Mouse (Mus musculus) CD4-positive helper T cell, adult 2 months (primary cell): ENCODE data around the gene Tmem131.
"Not testable (repeated sequence)": the region's sequence is repeated elsewhere in the genome, so short reads cannot be mapped to it uniquely, and the experiment has no call there.

ENCODE experiments used
- DNase-seq: peaks from one replicate; pipeline ENCODE4 v3.0.0-alpha.2; 2012; ENCODE audit warnings: low read depth, missing footprints, low spot score

The Tmem131 gene

GRCm38 (mm10) chr1:36919728-36920127, 23.7 kb downstream of the Tmem131 start:
- DNase-seq: peak; percentile 66

- no peak for DNase-seq
Observed at GRCm38 (mm10) chr1:36917423-36917822, 26.0 kb downstream of the Tmem131 start.

DNA sequence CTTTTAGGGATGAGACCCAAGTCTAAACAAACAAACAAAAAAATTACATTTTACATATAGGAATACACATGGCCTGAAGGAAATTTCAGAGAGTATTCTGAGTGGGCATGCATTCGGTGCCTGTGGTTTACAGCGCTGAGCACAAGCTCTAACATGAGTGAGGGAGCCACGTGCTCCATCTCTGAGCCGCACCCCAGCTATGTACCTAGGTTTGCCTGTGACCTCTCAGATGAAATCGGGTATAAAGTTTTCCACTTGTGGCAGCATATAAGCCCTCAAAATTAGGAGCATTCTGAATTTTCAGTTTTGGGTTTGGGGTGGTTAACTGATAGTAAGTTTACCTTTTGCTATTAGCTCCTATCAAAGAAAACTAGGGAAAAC, 28.3 kb downstream of the Tmem131 start:
- DNase-seq: peak; percentile 41

DNA sequence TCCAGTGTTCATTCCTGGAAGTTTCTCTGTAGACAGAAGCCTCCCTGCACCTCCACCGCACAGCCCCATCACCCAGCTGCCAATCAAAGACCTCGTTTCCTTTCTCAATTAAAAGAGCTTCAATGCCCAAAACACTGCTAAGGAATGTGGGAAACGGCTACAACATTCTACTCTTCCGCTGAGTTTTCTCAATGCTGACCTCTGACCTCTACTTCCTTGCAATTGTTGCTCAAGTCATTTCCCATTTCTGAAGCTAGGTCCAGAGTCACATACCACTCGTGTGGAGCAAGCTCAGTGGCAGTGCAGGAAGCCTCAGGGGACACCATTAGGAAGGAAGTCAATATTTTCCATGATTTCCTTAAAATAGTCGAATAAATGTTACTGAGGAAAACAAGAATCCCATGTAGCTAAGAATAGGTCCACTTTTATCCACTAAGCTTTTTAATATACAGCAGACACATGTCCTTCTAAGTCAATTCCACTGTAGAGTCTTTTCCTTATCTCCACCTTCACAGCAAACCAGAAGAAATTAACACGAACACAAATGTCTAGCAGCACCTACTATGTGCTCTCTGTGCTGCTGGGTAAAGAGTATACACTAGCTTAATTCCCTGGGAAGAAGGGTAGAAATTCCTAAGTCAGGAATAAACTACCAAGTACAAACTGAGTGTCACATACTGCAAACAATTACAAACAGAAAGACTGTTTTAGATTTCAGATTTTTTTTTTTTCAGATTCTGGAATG, 28.8 kb downstream of the Tmem131 start:
- no peak for DNase-seq

- DNase-seq: no peak
Observed at GRCm38 (mm10) chr1:36913806-36914205, 29.7 kb downstream of the Tmem131 start.

GRCm38 (mm10) chr1:36912239-36912638, 31.2 kb downstream of the Tmem131 start:
- no peak for DNase-seq

GRCm38 (mm10) chr1:36911603-36912002, 31.9 kb downstream of the Tmem131 start:
- peak; percentile 54 for DNase-seq

GRCm38 (mm10) chr1:36910397-36910796, 33.1 kb downstream of the Tmem131 start:
- peak; percentile 77 for DNase-seq

GRCm38 (mm10) chr1:36909965-36910364, 33.5 kb downstream of the Tmem131 start:
- not testable (repeated sequence) for DNase-seq

DNA sequence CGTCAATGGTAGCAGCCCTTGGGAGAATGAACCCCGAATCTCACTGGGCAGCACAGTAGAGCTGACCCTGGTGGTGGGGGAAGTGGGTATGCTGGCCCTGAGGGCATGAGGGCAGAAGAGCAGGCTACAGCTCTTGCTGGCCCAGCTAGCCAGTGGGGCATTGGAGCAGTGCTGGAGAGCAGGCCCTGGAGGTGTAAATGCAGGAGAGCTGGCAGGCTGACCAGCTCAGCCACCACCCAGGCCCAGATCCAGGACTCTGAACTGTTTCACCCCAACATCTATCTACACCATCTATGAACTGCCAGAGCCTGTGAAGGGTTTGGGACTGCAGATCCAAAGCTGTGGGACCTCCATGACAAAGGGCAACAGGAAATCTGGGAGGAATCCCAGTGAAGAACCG, 38.2 kb downstream of the Tmem131 start:
- DNase-seq: no peak

GRCm38 (mm10) chr1:36904489-36904888, 39.0 kb downstream of the Tmem131 start:
- DNase-seq: no peak

DNA sequence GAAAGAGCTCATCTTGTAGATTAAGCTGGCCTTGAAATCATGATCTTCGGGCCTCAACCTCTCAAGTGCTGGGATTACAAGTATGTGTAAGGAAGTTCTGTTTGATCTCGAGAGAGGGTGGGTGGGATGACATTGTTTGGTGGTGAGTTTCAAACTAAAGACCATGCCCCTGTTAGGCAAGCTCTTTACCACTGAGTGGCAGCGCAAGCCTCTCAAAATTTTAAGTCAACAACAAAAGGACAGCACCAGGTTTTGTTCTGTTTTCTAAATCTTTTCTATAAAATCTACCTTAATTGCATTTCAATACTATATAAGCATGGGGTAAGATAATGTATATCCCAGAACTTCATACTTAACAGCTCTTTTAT, 39.4 kb downstream of the Tmem131 start:
- DNase-seq: peak; percentile 35

DNA sequence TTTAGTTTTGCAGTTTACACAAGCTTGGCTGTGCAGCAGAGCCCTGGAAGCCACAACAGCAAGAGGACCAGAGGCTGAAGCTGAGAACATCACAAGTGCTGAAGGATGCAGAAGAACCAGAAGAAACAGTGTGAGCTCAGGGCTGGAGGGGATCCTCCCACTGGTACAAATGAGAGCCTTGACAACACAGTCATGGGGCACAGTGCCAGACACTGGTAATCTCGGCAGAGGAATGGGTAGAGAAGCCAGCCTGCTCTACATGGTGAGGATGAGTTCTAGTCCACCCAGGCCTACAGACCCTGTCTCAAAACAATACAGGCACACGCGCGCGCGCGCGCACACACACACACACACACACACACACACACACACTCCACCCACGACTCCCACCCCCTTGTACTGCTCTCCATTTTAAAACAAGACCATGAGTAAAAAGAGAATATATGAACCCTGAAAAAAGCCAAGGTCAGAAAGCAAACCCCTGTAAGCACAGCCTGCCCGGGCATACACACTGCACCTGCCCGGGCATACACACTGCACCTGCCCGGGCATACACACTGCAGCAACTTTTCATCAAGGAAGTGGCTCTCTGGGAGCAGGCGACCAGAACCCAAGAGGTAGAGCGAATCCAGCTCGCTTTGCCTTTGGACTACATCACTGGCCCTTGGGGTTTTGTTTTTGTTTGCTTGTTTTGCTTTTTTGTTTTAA, 39.9 kb downstream of the Tmem131 start:
- no peak for DNase-seq

DNA sequence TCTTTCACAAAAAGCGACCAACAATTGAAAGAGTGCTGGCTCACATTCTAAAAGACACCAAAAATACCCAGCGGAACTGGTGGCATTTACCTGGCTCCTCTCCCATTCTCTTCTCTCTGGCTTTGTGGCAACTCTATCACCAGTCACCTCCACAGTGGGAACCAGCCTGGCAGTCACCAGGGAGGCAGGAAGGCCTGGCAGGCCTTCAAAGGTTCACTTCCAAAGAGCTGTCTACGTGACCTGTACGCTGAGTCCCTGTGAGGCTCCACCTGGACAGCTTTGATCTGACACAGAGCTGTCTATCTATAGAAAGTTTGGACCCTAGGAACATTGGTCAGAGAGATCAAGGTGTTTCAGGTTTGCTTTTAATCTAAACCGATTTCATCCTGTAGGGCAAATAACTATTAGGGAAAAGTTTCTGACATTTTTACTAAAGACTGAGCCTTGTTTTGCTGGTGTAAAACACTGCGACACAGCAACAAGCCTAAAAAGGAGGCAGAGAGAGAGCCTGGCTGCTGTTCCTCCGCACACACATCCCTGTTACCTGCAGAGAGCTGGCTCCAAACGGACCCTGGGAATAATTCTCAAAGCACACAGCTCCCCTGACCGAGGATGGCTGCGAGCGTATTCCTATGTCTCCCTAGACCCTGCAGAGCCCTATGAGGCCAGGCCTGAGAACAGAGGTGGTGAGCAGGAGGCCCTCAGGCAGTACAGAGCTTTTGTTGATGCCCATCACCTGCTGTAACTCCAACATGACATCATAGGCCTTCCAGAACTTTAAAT, 40.7 kb downstream of the Tmem131 start:
- no peak for DNase-seq

GRCm38 (mm10) chr1:36899622-36900021, 43.8 kb downstream of the Tmem131 start:
- DNase-seq: no peak

- no peak for DNase-seq
Observed at GRCm38 (mm10) chr1:36896423-36896822, 47.0 kb downstream of the Tmem131 start.

DNA sequence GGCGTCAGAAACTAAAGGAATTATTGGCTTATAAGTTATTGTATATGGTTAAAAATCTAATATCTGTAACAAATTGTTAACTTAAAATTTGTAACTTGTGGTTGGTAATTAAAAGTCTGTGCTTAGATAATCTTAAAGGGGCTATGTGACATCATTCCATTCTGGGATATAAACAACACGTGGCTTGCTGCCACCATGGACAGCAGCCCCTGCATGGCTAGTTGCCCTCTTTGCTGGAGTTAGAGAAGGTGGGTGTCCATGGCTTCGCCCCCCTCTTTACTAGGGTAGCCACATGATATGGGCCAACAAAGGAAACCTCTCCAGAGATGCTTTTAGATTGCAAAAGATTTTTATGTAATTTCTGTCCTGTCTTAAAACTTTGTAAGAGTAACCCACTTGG, 48.0 kb downstream of the Tmem131 start:
- no peak for DNase-seq

DNA sequence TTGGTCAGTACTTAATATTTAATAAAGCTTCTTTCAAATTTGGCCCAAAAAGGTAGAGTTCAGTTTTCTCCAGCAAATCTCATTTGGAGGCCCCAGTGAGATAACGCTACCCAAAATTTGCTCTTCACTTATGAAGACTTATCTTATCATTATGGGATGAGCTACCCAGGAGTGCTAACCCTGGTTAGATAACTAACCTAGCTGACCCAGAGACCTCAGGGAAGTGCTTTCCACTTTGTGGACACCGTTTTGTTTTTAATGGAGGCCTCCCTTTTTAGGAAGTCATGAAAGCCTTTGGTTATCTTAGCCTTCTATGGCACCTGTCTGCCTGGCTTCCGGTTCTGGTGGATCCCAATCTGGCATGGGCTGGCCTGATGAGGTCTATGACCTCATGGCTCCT, 49.3 kb downstream of the Tmem131 start:
- no peak for DNase-seq

DNA sequence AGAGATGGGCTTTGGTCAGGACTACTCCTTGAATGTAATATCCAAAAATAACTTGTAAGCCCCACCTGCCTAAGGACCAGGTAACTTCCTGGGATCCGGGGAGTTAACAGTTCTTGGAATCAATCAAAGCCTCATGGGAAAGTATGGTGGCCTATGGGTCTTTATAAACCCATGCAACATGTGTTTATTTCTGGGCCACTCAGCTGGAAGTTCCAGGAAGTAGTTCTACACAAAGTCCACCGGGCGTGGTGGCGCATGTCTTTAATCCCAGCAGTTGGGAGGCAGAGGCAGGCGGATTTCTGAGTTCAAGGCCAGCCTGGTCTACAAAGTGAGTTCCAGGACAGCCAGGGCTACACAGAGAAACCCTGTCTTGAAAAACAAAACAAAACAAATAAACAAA, 49.7 kb downstream of the Tmem131 start:
- DNase-seq: not testable (repeated sequence)

- DNase-seq: no peak
Observed at GRCm38 (mm10) chr1:36893146-36893545, 50.3 kb downstream of the Tmem131 start.

GRCm38 (mm10) chr1:36892461-36892860, 51.0 kb downstream of the Tmem131 start:
- DNase-seq: no peak

- DNase-seq: no peak
Observed at GRCm38 (mm10) chr1:36889016-36889415, 54.5 kb downstream of the Tmem131 start.
